Mouse (Mus musculus): ENCODE measurements around the gene Map3k20. TPM values are rescaled to one million over a fixed set of nuclear protein-coding genes. Genes with fewer than 3 reads are reported as not detected.

The Map3k20 gene
- polyA plus RNA-seq, 1 experiment from 2014 or later: 10.1 TPM

GRCm38 (mm10) chr2:72245631-72246030, 39.8 kb upstream of the Map3k20 start:
- no peaks in the 10 kb centered on the region; the same call in 1 of the 2 replicates for H3K36me3 ChIP-seq (ENCODE audit: control insufficient read depth, insufficient read depth, low read length)
- H3K4me2 ChIP-seq (ENCODE audit: low read depth, severe bottlenecking): no peak overlapping the region
- H3K9ac ChIP-seq (ENCODE audit: low read length): no peak overlapping the region
- DNase-seq (ENCODE audit: low spot score) (no peak), ATAC-seq (ENCODE audit: insufficient number of reproducible peaks, low FRiP score, low TSS enrichment, low read depth) (no peak)
- no peaks in the 10 kb centered on the region for H3K9me3 ChIP-seq (ENCODE audit: control insufficient read depth, low read length)
- no peak overlapping the region for H3K4me3 ChIP-seq (ENCODE audit: low read depth, low read length)
- 88% methylated on average over 4 of the region's 4 CpGs for WGBS
- H3K27ac ChIP-seq (replicated peaks; ENCODE audit: low read depth, low read length): no peak overlapping the region
- no peaks in the 10 kb centered on the region for H3K27me3 ChIP-seq (ENCODE audit: control insufficient read depth, insufficient read depth, low read length)
- H3K4me1 ChIP-seq (ENCODE audit: control insufficient read depth, insufficient read depth, low read length): peaks cover 7% of the 10 kb centered on the region

GRCm38 (mm10) chr2:72246376-72246775, 39.1 kb upstream of the Map3k20 start:
- no peaks in the 10 kb centered on the region for H3K27me3 ChIP-seq (ENCODE audit: control insufficient read depth, insufficient read depth, low read length)
- peaks cover 7% of the 10 kb centered on the region for H3K4me1 ChIP-seq (ENCODE audit: control insufficient read depth, insufficient read depth, low read length)
- ATAC-seq (ENCODE audit: insufficient number of reproducible peaks, low FRiP score, low TSS enrichment, low read depth) (no peak), DNase-seq (ENCODE audit: low spot score) (no peak)
- no peak overlapping the region for H3K4me3 ChIP-seq (ENCODE audit: low read depth, low read length)
- WGBS: 92% methylated on average over 11 of the region's 11 CpGs
- H3K9me3 ChIP-seq (ENCODE audit: control insufficient read depth, low read length): no peaks in the 10 kb centered on the region
- no peak overlapping the region for H3K9ac ChIP-seq (ENCODE audit: low read length)
- H3K4me2 ChIP-seq (ENCODE audit: low read depth, severe bottlenecking): no peak overlapping the region
- no peaks in the 10 kb centered on the region; the same call in 1 of the 2 replicates for H3K36me3 ChIP-seq (ENCODE audit: control insufficient read depth, insufficient read depth, low read length)
- H3K27ac ChIP-seq (replicated peaks; ENCODE audit: low read depth, low read length): no peak overlapping the region

- Histone ChIP-seq H3K9ac (ENCODE audit: low read length) (no peak overlapping the region), H3K36me3 (ENCODE audit: control insufficient read depth, insufficient read depth, low read length) (no peaks in the 10 kb centered on the region; the same call in 1 of the 2 replicates), H3K4me3 (ENCODE audit: low read depth, low read length) (no peak overlapping the region), H3K27me3 (ENCODE audit: control insufficient read depth, insufficient read depth, low read length) (no peaks in the 10 kb centered on the region), H3K4me2 (ENCODE audit: low read depth, severe bottlenecking) (no peak overlapping the region), H3K27ac (replicated peaks; ENCODE audit: low read depth, low read length) (no peak overlapping the region), H3K4me1 (ENCODE audit: control insufficient read depth, insufficient read depth, low read length) (peaks cover 4% of the 10 kb centered on the region; the same call in 1 of the 2 replicates), H3K9me3 (ENCODE audit: control insufficient read depth, low read length) (no peaks in the 10 kb centered on the region)
- DNase-seq (ENCODE audit: low spot score) (no peak), ATAC-seq (ENCODE audit: insufficient number of reproducible peaks, low FRiP score, low TSS enrichment, low read depth) (no peak)
- WGBS: 85% methylated on average over 6 of the region's 6 CpGs
Observed at GRCm38 (mm10) chr2:72247819-72248218, 37.6 kb upstream of the Map3k20 start.

- no peak overlapping the region for H3K4me2 ChIP-seq (ENCODE audit: low read depth, severe bottlenecking)
- WGBS: 55% methylated on average over 18 of the region's 18 CpGs
- H3K27me3 ChIP-seq (ENCODE audit: control insufficient read depth, insufficient read depth, low read length): no peaks in the 10 kb centered on the region
- no peaks in the 10 kb centered on the region for H3K9me3 ChIP-seq (ENCODE audit: control insufficient read depth, low read length)
- peaks cover 4% of the 10 kb centered on the region; the same call in 1 of the 2 replicates for H3K4me1 ChIP-seq (ENCODE audit: control insufficient read depth, insufficient read depth, low read length)
- no peak overlapping the region for H3K27ac ChIP-seq (replicated peaks; ENCODE audit: low read depth, low read length)
- DNase-seq (ENCODE audit: low spot score): no peak
- H3K4me3 ChIP-seq (ENCODE audit: low read depth, low read length): no peak overlapping the region
- H3K36me3 ChIP-seq (ENCODE audit: control insufficient read depth, insufficient read depth, low read length): no peaks in the 10 kb centered on the region; the same call in 1 of the 2 replicates
- no peak for ATAC-seq (ENCODE audit: insufficient number of reproducible peaks, low FRiP score, low TSS enrichment, low read depth)
- no peak overlapping the region for H3K9ac ChIP-seq (ENCODE audit: low read length)
Observed at GRCm38 (mm10) chr2:72252510-72253505, 32.6 kb upstream of the Map3k20 start.

GRCm38 (mm10) chr2:72253882-72254281, 31.6 kb upstream of the Map3k20 start:
- H3K36me3 ChIP-seq (ENCODE audit: control insufficient read depth, insufficient read depth, low read length): no peaks in the 10 kb centered on the region
- 78% methylated on average over 4 of the region's 4 CpGs for WGBS
- peaks cover 4% of the 10 kb centered on the region; the same call in 1 of the 2 replicates for H3K4me1 ChIP-seq (ENCODE audit: control insufficient read depth, insufficient read depth, low read length)
- H3K9ac ChIP-seq (ENCODE audit: low read length): no peak overlapping the region
- no peak for DNase-seq (ENCODE audit: low spot score)
- ATAC-seq (ENCODE audit: insufficient number of reproducible peaks, low FRiP score, low TSS enrichment, low read depth): no peak
- no peak overlapping the region for H3K27ac ChIP-seq (replicated peaks; ENCODE audit: low read depth, low read length)
- no peaks in the 10 kb centered on the region for H3K27me3 ChIP-seq (ENCODE audit: control insufficient read depth, insufficient read depth, low read length)
- H3K4me3 ChIP-seq (ENCODE audit: low read depth, low read length): no peak overlapping the region
- no peak overlapping the region for H3K4me2 ChIP-seq (ENCODE audit: low read depth, severe bottlenecking)
- H3K9me3 ChIP-seq (ENCODE audit: control insufficient read depth, low read length): no peaks in the 10 kb centered on the region

GRCm38 (mm10) chr2:72254813-72255582, 30.4 kb upstream of the Map3k20 start:
- no peak overlapping the region for H3K4me3 ChIP-seq (ENCODE audit: low read depth, low read length)
- no peaks in the 10 kb centered on the region for H3K4me1 ChIP-seq (ENCODE audit: control insufficient read depth, insufficient read depth, low read length)
- H3K4me2 ChIP-seq (ENCODE audit: low read depth, severe bottlenecking): peak overlapping the region; percentile 5
- no peak overlapping the region for H3K9ac ChIP-seq (ENCODE audit: low read length)
- no peaks in the 10 kb centered on the region for H3K9me3 ChIP-seq (ENCODE audit: control insufficient read depth, low read length)
- H3K36me3 ChIP-seq (ENCODE audit: control insufficient read depth, insufficient read depth, low read length): no peaks in the 10 kb centered on the region
- no peak for DNase-seq (ENCODE audit: low spot score)
- H3K27ac ChIP-seq (replicated peaks; ENCODE audit: low read depth, low read length): no peak overlapping the region
- H3K27me3 ChIP-seq (ENCODE audit: control insufficient read depth, insufficient read depth, low read length): no peaks in the 10 kb centered on the region
- ATAC-seq (ENCODE audit: insufficient number of reproducible peaks, low FRiP score, low TSS enrichment, low read depth): no peak
- WGBS: 31% methylated on average over 14 of the region's 14 CpGs

GRCm38 (mm10) chr2:72260704-72261103, 24.7 kb upstream of the Map3k20 start:
- WGBS: 95% methylated on average over 1 of the region's 1 CpGs
- Histone ChIP-seq H3K4me3 (ENCODE audit: low read depth, low read length) (no peak overlapping the region), H3K36me3 (ENCODE audit: control insufficient read depth, insufficient read depth, low read length) (no peaks in the 10 kb centered on the region), H3K9ac (ENCODE audit: low read length) (no peak overlapping the region), H3K27ac (replicated peaks; ENCODE audit: low read depth, low read length) (no peak overlapping the region), H3K4me1 (ENCODE audit: control insufficient read depth, insufficient read depth, low read length) (no peaks in the 10 kb centered on the region), H3K27me3 (ENCODE audit: control insufficient read depth, insufficient read depth, low read length) (no peaks in the 10 kb centered on the region), H3K9me3 (ENCODE audit: control insufficient read depth, low read length) (no peaks in the 10 kb centered on the region), H3K4me2 (ENCODE audit: low read depth, severe bottlenecking) (no peak overlapping the region)
- DNase-seq (ENCODE audit: low spot score): no peak
- ATAC-seq (ENCODE audit: insufficient number of reproducible peaks, low FRiP score, low TSS enrichment, low read depth): no peak

- DNase-seq (ENCODE audit: low spot score) (no peak), ATAC-seq (ENCODE audit: insufficient number of reproducible peaks, low FRiP score, low TSS enrichment, low read depth) (no peak)
- no peak overlapping the region for H3K4me3 ChIP-seq (ENCODE audit: low read depth, low read length)
- 90% methylated on average over 6 of the region's 6 CpGs for WGBS
- no peaks in the 10 kb centered on the region for H3K4me1 ChIP-seq (ENCODE audit: control insufficient read depth, insufficient read depth, low read length)
- no peaks in the 10 kb centered on the region for H3K27me3 ChIP-seq (ENCODE audit: control insufficient read depth, insufficient read depth, low read length)
- no peak overlapping the region for H3K4me2 ChIP-seq (ENCODE audit: low read depth, severe bottlenecking)
- no peaks in the 10 kb centered on the region for H3K36me3 ChIP-seq (ENCODE audit: control insufficient read depth, insufficient read depth, low read length)
- H3K9ac ChIP-seq (ENCODE audit: low read length): no peak overlapping the region
- H3K27ac ChIP-seq (replicated peaks; ENCODE audit: low read depth, low read length): no peak overlapping the region
- no peaks in the 10 kb centered on the region for H3K9me3 ChIP-seq (ENCODE audit: control insufficient read depth, low read length)
Observed at GRCm38 (mm10) chr2:72262814-72263480, 22.5 kb upstream of the Map3k20 start.

Measured in limb, embryonic 11.5 days (tissue).